Mouse (Mus musculus) limb, embryonic 11.5 days (tissue): ENCODE results near the gene Ccdc74a. TPM values are rescaled to one million over a fixed set of nuclear protein-coding genes. Genes with fewer than 3 reads are reported as not detected.

Experiments
- ATAC-seq: fragments of 200-750 bp; cut with Nextera tagmentation; 2 replicates; pipeline ENCODE4 v1.8.0; 2017; ENCODE audit warnings: low read depth; ENCODE audit not compliant: insufficient number of reproducible peaks, low FRiP score, low TSS enrichment
- DNase-seq: peaks from one replicate; pipeline ENCODE4 v3.0.0-alpha.2; 2015; ENCODE audit warnings: low spot score
- H3K27ac ChIP-seq: fragments of 300-500 bp; sonication (generic); replicated peaks from 2 replicates; pipeline ENCODE4 v1.5.1; 2014; ENCODE audit warnings: low read depth, mild to moderate bottlenecking, low read length
- H3K27me3 ChIP-seq: fragments of 300-500 bp; sonication (generic); 2 replicates; pipeline ENCODE4 v1.6.1; 2014; ENCODE audit warnings: mild to moderate bottlenecking, low read length, mixed read lengths; ENCODE audit not compliant: control insufficient read depth, insufficient read depth
- H3K36me3 ChIP-seq: fragments of 300-500 bp; sonication (generic); 2 replicates; pipeline ENCODE4 v1.6.1; 2014; ENCODE audit warnings: mild to moderate bottlenecking, low read length, moderate library complexity, mixed read lengths; ENCODE audit not compliant: control insufficient read depth, insufficient read depth
- H3K4me1 ChIP-seq: fragments of 300-500 bp; sonication (generic); 2 replicates; pipeline ENCODE4 v1.6.1; 2014; ENCODE audit warnings: low read length, mixed read lengths; ENCODE audit not compliant: control insufficient read depth, insufficient read depth
- H3K4me2 ChIP-seq: fragments of 300-500 bp; sonication (generic); 2 replicates; pipeline ENCODE4 v1.6.1; 2014; ENCODE audit warnings: low read depth, mild to moderate bottlenecking, moderate library complexity; ENCODE audit not compliant: severe bottlenecking
- H3K4me3 ChIP-seq: fragments of 300-500 bp; sonication (generic); 2 replicates; pipeline ENCODE4 v1.5.1; 2014; ENCODE audit warnings: low read depth, low read length
- H3K9ac ChIP-seq: fragments of 300-500 bp; sonication (generic); 2 replicates; pipeline ENCODE4 v1.6.1; 2014; ENCODE audit warnings: mild to moderate bottlenecking, low read length
- H3K9me3 ChIP-seq: fragments of 300-500 bp; sonication (generic); 2 replicates; pipeline ENCODE4 v1.6.1; 2016; ENCODE audit warnings: low read length; ENCODE audit not compliant: control insufficient read depth
- WGBS: fragments of 180-500 bp; shearing (Covaris S2); extraction: QIAGEN DNeasy Blood & Tissue Kit; methylation state at CpG from one replicate; pipeline ENCODE4 v1.1.7; 2014; 5-methylcytosine and 5-hydroxymethylcytosine counted together
- polyA plus RNA-seq: library from polyadenylated mRNA; unstranded; fragments of >200 nt; fragmentation: Nextera tagmentation; extraction: Ambion mirVana; gene quantifications from 2 replicates; pipeline ENCODE4 v1.2.1, GENCODE M21; 2014

Ccdc74a gene
- polyA plus RNA-seq, 1 experiment from 2014 or later: 5.7 TPM

- DNase-seq: peak; percentile 99
- Histone ChIP-seq H3K4me3 (peak within 1 kb of the TSS; percentile 87), H3K4me1 (0 out of 2 replicates have a peak, but pooled peaks cover 3% of the 10 kb centered on the region), H3K27ac (no peak within 1 kb of the TSS), H3K36me3 (no peaks in the 10 kb centered on the region; the same call in 1 of the 2 replicates), H3K9me3 (no peaks in the 10 kb centered on the region), H3K4me2 (peak within 1 kb of the TSS; percentile 52), H3K9ac (peak within 1 kb of the TSS; percentile 87), H3K27me3 (no peaks in the 10 kb centered on the region)
- peak; percentile 79 for ATAC-seq
- 2% methylated on average over 60 of the region's 60 CpGs for WGBS
Observed at GRCm38 (mm10) chr16:17619198-17620105, 26.8 kb upstream of the Ccdc74a start, which contains the start of gene Smpd4. TSS of gene Smpd4 (plus strand) at chr16:17619354.

GRCm38 (mm10) chr16:17621936-17622335 is 24.3 kb upstream of the Ccdc74a start:
- WGBS: 88% methylated on average over 1 of the region's 1 CpGs

DNA sequence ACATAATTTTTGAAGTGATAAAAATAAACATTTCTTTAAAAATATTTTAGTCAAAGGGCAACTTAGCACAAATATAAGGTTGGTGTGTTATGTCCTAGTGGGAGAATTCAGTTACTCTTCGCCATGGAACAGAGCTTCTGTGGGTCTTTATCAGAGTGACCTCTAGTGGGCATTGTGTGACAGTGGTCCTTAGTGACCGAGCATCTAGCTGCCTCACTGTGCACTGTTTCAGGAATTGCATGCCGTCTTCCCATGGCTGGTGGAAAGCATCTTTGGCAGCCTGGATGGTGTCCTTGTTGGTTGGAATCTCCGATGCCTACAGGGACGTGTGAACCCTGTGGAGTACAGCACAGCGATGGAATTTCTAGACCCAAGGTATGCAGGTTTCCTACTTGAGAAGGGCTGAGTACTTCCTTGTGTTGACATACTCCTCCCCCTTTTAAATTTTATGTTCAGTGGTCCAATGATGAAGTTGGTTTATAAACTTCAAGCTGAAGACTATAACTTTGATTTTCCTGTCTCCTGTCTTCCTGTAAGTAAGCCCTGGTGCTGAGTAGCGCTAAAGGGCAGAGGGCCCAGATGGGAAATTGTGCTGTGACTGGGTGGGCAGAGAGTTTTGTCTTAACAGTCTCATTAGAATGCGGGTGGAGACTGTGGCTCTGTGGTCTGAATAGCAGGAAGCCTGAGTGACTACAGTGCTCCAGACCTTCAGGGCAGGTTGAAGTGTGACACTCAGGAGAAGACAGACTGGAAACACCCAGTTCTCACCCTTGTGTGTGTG is 20.6 kb upstream of the Ccdc74a start:
- Histone ChIP-seq H3K27me3 (no peaks in the 10 kb centered on the region), H3K4me2 (no peak overlapping the region), H3K4me1 (no peaks in the 10 kb centered on the region), H3K27ac (no peak overlapping the region), H3K36me3 (peaks cover 19% of the 10 kb centered on the region; the same call in 1 of the 2 replicates), H3K9ac (no peak overlapping the region), H3K9me3 (no peaks in the 10 kb centered on the region), H3K4me3 (no peak overlapping the region)
- WGBS: 74% methylated on average over 8 of the region's 8 CpGs
- no peak for DNase-seq
- ATAC-seq: no peak

More at GRCm38 (mm10) chr16:17621936-17622335, 24.3 kb upstream of the Ccdc74a start:
- Histone ChIP-seq H3K9ac (no peak overlapping the region), H3K4me1 (0 out of 2 replicates have a peak, but pooled peaks cover 3% of the 10 kb centered on the region), H3K4me3 (no peak overlapping the region), H3K4me2 (no peak overlapping the region), H3K27ac (no peak overlapping the region), H3K27me3 (no peaks in the 10 kb centered on the region), H3K36me3 (peaks cover 5% of the 10 kb centered on the region; the same call in 1 of the 2 replicates), H3K9me3 (no peaks in the 10 kb centered on the region)
- ATAC-seq: no peak
- no peak for DNase-seq

DNA sequence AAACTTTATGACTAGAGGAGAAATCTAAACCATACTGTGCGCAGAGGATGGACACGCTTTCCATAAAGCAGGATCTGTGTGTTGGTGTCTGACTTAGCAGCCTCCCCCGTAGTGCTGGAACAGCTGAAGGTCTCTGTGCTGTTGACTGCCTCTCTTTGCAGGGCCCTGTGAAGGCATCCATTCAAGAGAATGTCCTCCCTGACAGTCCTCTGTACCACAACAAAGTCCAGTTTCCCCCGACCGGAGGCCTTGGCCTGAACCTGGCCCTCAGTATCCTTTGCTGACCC is 20.1 kb upstream of the Ccdc74a start:
- 95% methylated on average over 5 of the region's 5 CpGs for WGBS
- no peaks in the 10 kb centered on the region for H3K4me1 ChIP-seq
- H3K27ac ChIP-seq: no peak overlapping the region
- no peaks in the 10 kb centered on the region for H3K9me3 ChIP-seq
- no peaks in the 10 kb centered on the region for H3K27me3 ChIP-seq
- H3K4me2 ChIP-seq: no peak overlapping the region
- H3K36me3 ChIP-seq: peaks cover 19% of the 10 kb centered on the region; the same call in 1 of the 2 replicates
- no peak overlapping the region for H3K4me3 ChIP-seq
- ATAC-seq (no peak), DNase-seq (no peak)
- H3K9ac ChIP-seq: no peak overlapping the region

DNA sequence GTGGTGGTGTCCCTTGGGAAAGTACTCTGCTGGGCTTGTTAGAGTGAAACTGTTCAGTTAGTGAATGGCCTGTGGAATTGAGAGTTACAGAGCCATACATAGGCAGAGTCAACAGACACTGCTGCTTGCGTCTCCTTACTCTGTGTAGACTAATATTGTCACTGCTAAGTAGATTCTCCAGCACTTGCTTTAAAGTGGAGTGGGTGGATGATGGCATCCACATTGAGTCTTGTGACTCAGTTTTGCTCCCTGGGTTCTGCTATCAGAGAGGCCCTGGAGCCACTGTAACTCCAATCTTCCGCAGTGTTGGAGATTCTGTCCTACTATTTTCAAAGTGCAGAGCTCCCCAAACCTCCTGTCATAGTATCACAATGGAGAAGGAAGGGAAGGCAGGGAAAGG is 13.7 kb upstream of the Ccdc74a start:
- peaks cover 33% of the 10 kb centered on the region for H3K36me3 ChIP-seq
- H3K4me1 ChIP-seq: no peaks in the 10 kb centered on the region
- H3K9ac ChIP-seq: no peak overlapping the region
- H3K9me3 ChIP-seq: no peaks in the 10 kb centered on the region
- H3K4me2 ChIP-seq: no peak overlapping the region
- no peaks in the 10 kb centered on the region for H3K27me3 ChIP-seq
- H3K27ac ChIP-seq: no peak overlapping the region
- no peak for ATAC-seq
- DNase-seq: no peak
- 96% methylated on average over 2 of the region's 2 CpGs for WGBS
- no peak overlapping the region for H3K4me3 ChIP-seq

- no peak overlapping the region for H3K27ac ChIP-seq
- WGBS: 83% methylated on average over 8 of the region's 8 CpGs
- no peak for DNase-seq
- ATAC-seq: no peak
- no peaks in the 10 kb centered on the region for H3K4me1 ChIP-seq
- H3K4me2 ChIP-seq: no peak overlapping the region
- H3K9ac ChIP-seq: no peak overlapping the region
- no peak overlapping the region for H3K4me3 ChIP-seq
- no peaks in the 10 kb centered on the region for H3K9me3 ChIP-seq
- H3K36me3 ChIP-seq: peaks cover 29% of the 10 kb centered on the region
- H3K27me3 ChIP-seq: no peaks in the 10 kb centered on the region
Observed at GRCm38 (mm10) chr16:17633481-17634181, 12.6 kb upstream of the Ccdc74a start.

DNA sequence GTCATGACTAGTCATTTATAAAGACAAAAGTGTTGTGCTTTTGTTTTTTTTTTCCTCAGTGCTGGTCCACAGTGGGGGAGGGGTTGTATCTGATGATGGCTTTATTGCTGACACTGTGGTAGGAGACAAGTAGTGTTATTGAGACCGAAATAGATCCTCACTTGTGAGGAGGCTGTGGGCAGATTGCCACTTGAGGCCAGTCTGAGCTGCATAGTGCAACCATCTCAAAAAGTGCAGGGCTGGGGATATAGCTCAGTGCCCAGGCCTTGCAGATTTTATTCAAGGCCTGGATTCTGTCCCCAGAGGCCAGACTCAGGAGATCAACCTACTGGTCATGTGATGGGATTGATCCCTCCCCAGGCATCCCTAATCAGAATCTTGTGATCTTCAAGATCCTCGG is 9.4 kb upstream of the Ccdc74a start:
- Histone ChIP-seq H3K4me1 (no peaks in the 10 kb centered on the region), H3K36me3 (peaks cover 36% of the 10 kb centered on the region), H3K27me3 (no peaks in the 10 kb centered on the region), H3K4me3 (no peak overlapping the region), H3K9me3 (no peaks in the 10 kb centered on the region), H3K27ac (no peak overlapping the region), H3K4me2 (no peak overlapping the region), H3K9ac (no peak overlapping the region)
- WGBS: 78% methylated on average over 2 of the region's 2 CpGs
- ATAC-seq (no peak), DNase-seq (no peak)

DNA sequence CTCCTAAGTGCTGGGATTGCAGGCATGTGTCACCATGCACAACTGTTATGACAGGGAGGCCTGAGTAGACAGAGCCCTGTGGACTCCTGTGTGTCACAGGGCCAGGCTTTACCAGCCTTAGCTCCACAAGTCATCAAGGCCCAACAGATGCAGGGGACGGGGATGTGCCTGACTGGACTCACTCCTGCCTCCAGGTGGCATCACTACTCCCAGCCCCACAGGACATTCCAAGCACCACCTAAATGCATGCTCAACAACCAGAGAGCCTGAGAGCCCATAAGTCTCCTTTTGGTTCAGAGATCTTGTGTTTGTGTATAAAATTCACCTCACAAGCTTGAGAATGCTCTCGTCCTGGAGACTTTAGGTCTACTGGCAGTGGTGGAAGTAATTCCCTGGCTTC is 8.7 kb upstream of the Ccdc74a start:
- Histone ChIP-seq H3K9ac (no peak overlapping the region), H3K4me2 (no peak overlapping the region), H3K36me3 (peaks cover 32% of the 10 kb centered on the region), H3K4me3 (no peak overlapping the region), H3K4me1 (no peaks in the 10 kb centered on the region), H3K9me3 (no peaks in the 10 kb centered on the region), H3K27me3 (no peaks in the 10 kb centered on the region), H3K27ac (no peak overlapping the region)
- ATAC-seq (no peak), DNase-seq (no peak)
- 79% methylated on average over 2 of the region's 2 CpGs for WGBS
